Mouse (Mus musculus) neural tube, embryonic 12.5 days (tissue): Measurements from ENCODE around the gene Lef1. TPM values are rescaled to one million over a fixed set of nuclear protein-coding genes. Genes with fewer than 3 reads are reported as not detected.
A peak's percentile ranks its signal among the peaks of the same experiment; 100 is the strongest.

Experiments
- ATAC-seq: fragments of 200-750 bp; cut with Nextera tagmentation; 2 replicates; pipeline ENCODE4 v1.8.0; 2017; ENCODE audit warnings: low read depth, mild to moderate bottlenecking, moderate TSS enrichment, moderate library complexity; ENCODE audit not compliant: low FRiP score
- H3K27ac ChIP-seq: fragments of 300-500 bp; sonication (generic); 2 replicates; pipeline ENCODE4 v1.5.1; 2016
- H3K27me3 ChIP-seq: fragments of 300-500 bp; sonication (generic); replicated peaks from 2 replicates; pipeline ENCODE4 v1.6.1; 2016; ENCODE audit warnings: mild to moderate bottlenecking
- H3K36me3 ChIP-seq: fragments of 300-500 bp; sonication (generic); 2 replicates; pipeline ENCODE4 v1.6.1; 2016; ENCODE audit warnings: mild to moderate bottlenecking
- H3K4me1 ChIP-seq: fragments of 300-500 bp; sonication (generic); 2 replicates; pipeline ENCODE4 v1.6.1; 2016
- H3K4me2 ChIP-seq: fragments of 300-500 bp; sonication (generic); replicated peaks from 2 replicates; pipeline ENCODE4 v1.6.1; 2016; ENCODE audit warnings: mild to moderate bottlenecking
- H3K4me3 ChIP-seq: fragments of 300-500 bp; sonication (generic); 2 replicates; pipeline ENCODE4 v1.5.1; 2016
- H3K9ac ChIP-seq: fragments of 300-500 bp; sonication (generic); 2 replicates; pipeline ENCODE4 v1.6.1; 2016; ENCODE audit warnings: mild to moderate bottlenecking
- H3K9me3 ChIP-seq: fragments of 300-500 bp; sonication (generic); 2 replicates; pipeline ENCODE4 v1.6.1; 2016; ENCODE audit warnings: mild to moderate bottlenecking
- WGBS: fragments of 180-500 bp; shearing (Covaris S2); methylation state at CpG from one replicate; pipeline ENCODE4 v1.1.7; 2016; 5-methylcytosine and 5-hydroxymethylcytosine counted together
- polyA plus RNA-seq: library from polyadenylated mRNA; unstranded; fragments of >200 nt; fragmentation: Nextera tagmentation; extraction: Ambion mirVana; gene quantifications from 2 replicates; pipeline ENCODE4 v1.2.1, GENCODE M21; 2016

Lef1 gene
- 15.2 and 16.3 TPM in 2 replicates for polyA plus RNA-seq

- Histone ChIP-seq H3K4me1 (peaks cover 47% of the 10 kb centered on the region), H3K27ac (no peak within 1 kb of the TSS), H3K9ac (peak within 1 kb of the TSS; percentile 61), H3K9me3 (no peaks in the 10 kb centered on the region), H3K36me3 (no peaks in the 10 kb centered on the region), H3K27me3 (peaks cover 74% of the 10 kb centered on the region), H3K4me2 (peak within 1 kb of the TSS; percentile 93), H3K4me3 (peak within 1 kb of the TSS; percentile 52)
- ATAC-seq, result 0 out of 2 replicates have a peak, but pooled peaks have one; percentile 22
- under 1% methylated on average over 67 of the region's 69 CpGs for WGBS
Measured at GRCm38 (mm10) chr3:131110191-131111150, at the start of gene Lef1. Lef1 (plus strand) TSS chr3:131110471.

GRCm38 (mm10) chr3:131065001-131065400 is 45.3 kb upstream of the Lef1 start:
- Histone ChIP-seq H3K9me3 (no peaks in the 10 kb centered on the region), H3K27ac (no peak overlapping the region), H3K9ac (no peak overlapping the region), H3K4me1 (no peaks in the 10 kb centered on the region), H3K36me3 (no peaks in the 10 kb centered on the region), H3K4me3 (no peak overlapping the region), H3K27me3 (no peaks in the 10 kb centered on the region), H3K4me2 (no peak overlapping the region)
- ATAC-seq, result no peak
- 75% methylated on average over 9 of the region's 9 CpGs for WGBS

GRCm38 (mm10) chr3:131066171-131066570 is 44.1 kb upstream of the Lef1 start:
- no peak overlapping the region for H3K9ac ChIP-seq
- H3K27ac ChIP-seq, result no peak overlapping the region
- H3K9me3 ChIP-seq, result no peaks in the 10 kb centered on the region
- H3K27me3 ChIP-seq, result no peaks in the 10 kb centered on the region
- WGBS, result 24% methylated on average over 8 of the region's 8 CpGs
- no peak overlapping the region for H3K4me2 ChIP-seq
- no peaks in the 10 kb centered on the region for H3K36me3 ChIP-seq
- ATAC-seq, result no peak
- H3K4me1 ChIP-seq, result no peaks in the 10 kb centered on the region
- H3K4me3 ChIP-seq, result no peak overlapping the region

GRCm38 (mm10) chr3:131068000-131068399 is 42.3 kb upstream of the Lef1 start:
- Histone ChIP-seq H3K4me3 (no peak overlapping the region), H3K4me1 (no peaks in the 10 kb centered on the region), H3K4me2 (no peak overlapping the region), H3K9ac (no peak overlapping the region), H3K9me3 (no peaks in the 10 kb centered on the region), H3K36me3 (no peaks in the 10 kb centered on the region), H3K27me3 (no peaks in the 10 kb centered on the region), H3K27ac (no peak overlapping the region)
- 90% methylated on average over 5 of the region's 5 CpGs for WGBS
- ATAC-seq, result no peak

GRCm38 (mm10) chr3:131070210-131070609 is 40.1 kb upstream of the Lef1 start:
- no peak overlapping the region for H3K4me3 ChIP-seq
- H3K9me3 ChIP-seq, result no peaks in the 10 kb centered on the region
- WGBS, result 67% methylated on average over 7 of the region's 7 CpGs
- no peak overlapping the region for H3K27ac ChIP-seq
- H3K4me1 ChIP-seq, result no peaks in the 10 kb centered on the region
- no peak overlapping the region for H3K4me2 ChIP-seq
- H3K36me3 ChIP-seq, result no peaks in the 10 kb centered on the region
- no peak overlapping the region for H3K9ac ChIP-seq
- ATAC-seq, result no peak
- H3K27me3 ChIP-seq, result no peaks in the 10 kb centered on the region

- Histone ChIP-seq H3K9ac (no peak overlapping the region), H3K4me2 (no peak overlapping the region)
- ATAC-seq, result no peak
Measured at GRCm38 (mm10) chr3:131072661-131073060, 37.6 kb upstream of the Lef1 start.

GRCm38 (mm10) chr3:131073946-131074345 is 36.3 kb upstream of the Lef1 start:
- no peak overlapping the region for H3K4me3 ChIP-seq
- no peaks in the 10 kb centered on the region for H3K36me3 ChIP-seq
- no peak overlapping the region for H3K27ac ChIP-seq
- no peaks in the 10 kb centered on the region for H3K4me1 ChIP-seq
- H3K9me3 ChIP-seq, result no peaks in the 10 kb centered on the region
- ATAC-seq, result no peak
- H3K27me3 ChIP-seq, result no peaks in the 10 kb centered on the region
- H3K4me2 ChIP-seq, result no peak overlapping the region
- H3K9ac ChIP-seq, result no peak overlapping the region
- 89% methylated on average over 4 of the region's 4 CpGs for WGBS

More at GRCm38 (mm10) chr3:131072661-131073060, 37.6 kb upstream of the Lef1 start:
- 67% methylated on average over 4 of the region's 4 CpGs for WGBS
- no peak overlapping the region for H3K4me3 ChIP-seq
- H3K27me3 ChIP-seq, result no peaks in the 10 kb centered on the region
- H3K27ac ChIP-seq, result no peak overlapping the region
- no peaks in the 10 kb centered on the region for H3K4me1 ChIP-seq
- H3K36me3 ChIP-seq, result no peaks in the 10 kb centered on the region
- no peaks in the 10 kb centered on the region for H3K9me3 ChIP-seq

- Histone ChIP-seq H3K4me1 (no peaks in the 10 kb centered on the region), H3K27me3 (no peaks in the 10 kb centered on the region), H3K9me3 (no peaks in the 10 kb centered on the region), H3K4me2 (no peak overlapping the region), H3K4me3 (no peak overlapping the region), H3K9ac (no peak overlapping the region), H3K27ac (no peak overlapping the region), H3K36me3 (no peaks in the 10 kb centered on the region)
- ATAC-seq, result no peak
- WGBS, result 90% methylated on average over 6 of the region's 6 CpGs
Measured at GRCm38 (mm10) chr3:131078041-131078621, 32.1 kb upstream of the Lef1 start.

- Histone ChIP-seq H3K36me3 (no peaks in the 10 kb centered on the region), H3K27ac (no peak overlapping the region), H3K4me2 (no peak overlapping the region), H3K4me1 (no peaks in the 10 kb centered on the region), H3K9me3 (no peaks in the 10 kb centered on the region), H3K27me3 (no peaks in the 10 kb centered on the region), H3K9ac (no peak overlapping the region), H3K4me3 (no peak overlapping the region)
- 81% methylated on average over 5 of the region's 5 CpGs for WGBS
- ATAC-seq, result no peak
Measured at GRCm38 (mm10) chr3:131078719-131079118, 31.6 kb upstream of the Lef1 start.

- Histone ChIP-seq H3K27me3 (no peaks in the 10 kb centered on the region), H3K4me2 (no peak overlapping the region), H3K4me1 (no peaks in the 10 kb centered on the region), H3K4me3 (no peak overlapping the region), H3K9ac (no peak overlapping the region), H3K36me3 (no peaks in the 10 kb centered on the region), H3K9me3 (no peaks in the 10 kb centered on the region), H3K27ac (no peak overlapping the region)
- no peak for ATAC-seq
- WGBS, result 46% methylated on average over 6 of the region's 6 CpGs
Measured at GRCm38 (mm10) chr3:131083722-131084121, 26.5 kb upstream of the Lef1 start.

GRCm38 (mm10) chr3:131084718-131085561 is 25.3 kb upstream of the Lef1 start:
- ATAC-seq, result peak; percentile 74
- Histone ChIP-seq H3K27ac (no peak overlapping the region), H3K27me3 (no peaks in the 10 kb centered on the region), H3K9me3 (no peaks in the 10 kb centered on the region), H3K9ac (peak overlapping the region; percentile 35; the same call in 1 of the 2 replicates), H3K36me3 (no peaks in the 10 kb centered on the region), H3K4me2 (peak overlapping the region; percentile 70), H3K4me1 (no peaks in the 10 kb centered on the region), H3K4me3 (peak overlapping the region; percentile 27)
- 2% methylated on average over 30 of the region's 30 CpGs for WGBS

- WGBS, result 69% methylated on average over 9 of the region's 9 CpGs
- no peak overlapping the region for H3K4me2 ChIP-seq
- H3K27me3 ChIP-seq, result no peaks in the 10 kb centered on the region
- H3K4me3 ChIP-seq, result no peak overlapping the region
- ATAC-seq, result no peak
- no peaks in the 10 kb centered on the region for H3K36me3 ChIP-seq
- H3K9me3 ChIP-seq, result no peaks in the 10 kb centered on the region
- H3K9ac ChIP-seq, result no peak overlapping the region
- no peak overlapping the region for H3K27ac ChIP-seq
- H3K4me1 ChIP-seq, result no peaks in the 10 kb centered on the region
Measured at GRCm38 (mm10) chr3:131085978-131086377, 24.3 kb upstream of the Lef1 start.
